Mouse (Mus musculus) midbrain, embryonic 10.5 days (tissue): Measurements from ENCODE around the gene Rundc3a. TPM values are rescaled to one million over a fixed set of nuclear protein-coding genes. Genes with fewer than 3 reads are reported as not detected.
"Not testable (repeated sequence)": the region's sequence is repeated elsewhere in the genome, so short reads cannot be mapped to it uniquely, and the experiment has no call there.

ENCODE experiments used
- DNase-seq: peaks from one replicate; pipeline ENCODE4 v3.0.0-alpha.2; 2017; ENCODE audit warnings: low spot score
- H3K27ac ChIP-seq: fragments of 300-500 bp; sonication (generic); replicated peaks from 2 replicates; pipeline ENCODE4 v1.5.1; 2016; ENCODE audit warnings: mild to moderate bottlenecking
- H3K27me3 ChIP-seq: fragments of 300-500 bp; sonication (generic); 2 replicates; pipeline ENCODE4 v1.6.1; 2016; ENCODE audit warnings: low read depth, mild to moderate bottlenecking; ENCODE audit not compliant: poor library complexity, severe bottlenecking
- H3K36me3 ChIP-seq: fragments of 300-500 bp; sonication (generic); 2 replicates; pipeline ENCODE4 v1.6.1; 2016; ENCODE audit warnings: mild to moderate bottlenecking, moderate library complexity
- H3K4me1 ChIP-seq: fragments of 300-500 bp; sonication (generic); 2 replicates; pipeline ENCODE4 v1.6.1; 2016
- H3K4me3 ChIP-seq: fragments of 300-500 bp; sonication (generic); 2 replicates; pipeline ENCODE4 v1.5.1; 2016; ENCODE audit warnings: mild to moderate bottlenecking, moderate library complexity
- H3K9me3 ChIP-seq: fragments of 300-500 bp; sonication (generic); replicated peaks from 2 replicates; pipeline ENCODE4 v1.6.1; 2016; ENCODE audit warnings: mild to moderate bottlenecking
- WGBS: fragments of 180-500 bp; shearing (Covaris S2); methylation state at CpG from one replicate; pipeline ENCODE4 v1.1.7; 2016; 5-methylcytosine and 5-hydroxymethylcytosine counted together
- polyA plus RNA-seq: library from polyadenylated mRNA; unstranded; fragments of >200 nt; fragmentation: Nextera tagmentation; extraction: Ambion mirVana; gene quantifications from 2 replicates; pipeline ENCODE4 v1.2.1, GENCODE M21; 2016

The Rundc3a gene
- polyA plus RNA-seq, 1 experiment from 2014 or later, result 21.5 TPM

- Histone ChIP-seq H3K4me3 (peak overlapping the region; percentile 82), H3K9me3 (no peaks in the 10 kb centered on the region), H3K27me3 (no peaks in the 10 kb centered on the region), H3K4me1 (peaks cover 52% of the 10 kb centered on the region), H3K36me3 (peaks cover 22% of the 10 kb centered on the region), H3K27ac (peak overlapping the region; percentile 91)
- peak; percentile 98 for DNase-seq
- WGBS, result under 1% methylated on average over 32 of the region's 32 CpGs
Measured at GRCm38 (mm10) chr11:102408344-102408876, 15.2 kb downstream of the Rundc3a start.

GRCm38 (mm10) chr11:102408888-102409794 lies 15.9 kb downstream of the Rundc3a start:
- peak overlapping the region; percentile 82 for H3K4me3 ChIP-seq
- peaks cover 52% of the 10 kb centered on the region for H3K4me1 ChIP-seq
- 44% methylated on average over 15 of the region's 15 CpGs for WGBS
- no peaks in the 10 kb centered on the region for H3K9me3 ChIP-seq
- DNase-seq, result no peak
- H3K36me3 ChIP-seq, result peaks cover 14% of the 10 kb centered on the region
- no peaks in the 10 kb centered on the region for H3K27me3 ChIP-seq
- H3K27ac ChIP-seq, result peak overlapping the region; percentile 91

- no peaks in the 10 kb centered on the region for H3K9me3 ChIP-seq
- no peak overlapping the region for H3K4me3 ChIP-seq
- H3K27ac ChIP-seq, result peak overlapping the region; percentile 28; the same call in 1 of the 2 replicates
- peaks cover 45% of the 10 kb centered on the region for H3K4me1 ChIP-seq
- DNase-seq, result no peak
- H3K27me3 ChIP-seq, result no peaks in the 10 kb centered on the region
- H3K36me3 ChIP-seq, result peaks cover 7% of the 10 kb centered on the region
- 84% methylated on average over 3 of the region's 3 CpGs for WGBS
Measured at GRCm38 (mm10) chr11:102409795-102410330, 16.7 kb downstream of the Rundc3a start.

- WGBS, result 88% methylated on average over 3 of the region's 3 CpGs
- not testable (repeated sequence) for H3K4me3 ChIP-seq, H3K27me3 ChIP-seq, DNase-seq, H3K36me3 ChIP-seq, H3K27ac ChIP-seq, H3K9me3 ChIP-seq
- H3K4me1 ChIP-seq, result peaks cover 40% of the 10 kb centered on the region
Measured at GRCm38 (mm10) chr11:102410345-102410744, 17.1 kb downstream of the Rundc3a start.

- Histone ChIP-seq H3K27ac (no peak overlapping the region), H3K36me3 (no peaks in the 10 kb centered on the region), H3K9me3 (no peaks in the 10 kb centered on the region), H3K4me1 (peaks cover 33% of the 10 kb centered on the region), H3K27me3 (no peaks in the 10 kb centered on the region), H3K4me3 (no peak overlapping the region)
- WGBS, result 86% methylated on average over 3 of the region's 3 CpGs
- no peak for DNase-seq
Measured at GRCm38 (mm10) chr11:102411061-102411460, 17.9 kb downstream of the Rundc3a start.

GRCm38 (mm10) chr11:102411704-102412103 lies 18.5 kb downstream of the Rundc3a start:
- DNase-seq, result peak; percentile 89
- Histone ChIP-seq H3K36me3 (no peaks in the 10 kb centered on the region), H3K4me1 (peaks cover 26% of the 10 kb centered on the region), H3K4me3 (0 out of 2 replicates have a peak overlapping the region, but pooled peaks have one; percentile 1), H3K9me3 (no peaks in the 10 kb centered on the region), H3K27ac (no peak overlapping the region), H3K27me3 (no peaks in the 10 kb centered on the region)
- 11% methylated on average over 11 of the region's 11 CpGs for WGBS

GRCm38 (mm10) chr11:102413059-102413458 lies 19.9 kb downstream of the Rundc3a start:
- H3K36me3 ChIP-seq, result no peaks in the 10 kb centered on the region
- H3K4me1 ChIP-seq, result peaks cover 17% of the 10 kb centered on the region
- no peak overlapping the region for H3K4me3 ChIP-seq
- H3K27me3 ChIP-seq, result no peaks in the 10 kb centered on the region
- 86% methylated on average over 8 of the region's 8 CpGs for WGBS
- no peak for DNase-seq
- H3K27ac ChIP-seq, result no peak overlapping the region
- H3K9me3 ChIP-seq, result no peaks in the 10 kb centered on the region

- Histone ChIP-seq H3K27me3 (no peaks in the 10 kb centered on the region), H3K36me3 (no peaks in the 10 kb centered on the region), H3K27ac (no peak overlapping the region), H3K4me1 (0 out of 2 replicates have a peak, but pooled peaks cover 3% of the 10 kb centered on the region), H3K4me3 (no peak overlapping the region), H3K9me3 (no peaks in the 10 kb centered on the region)
- DNase-seq, result no peak
- 75% methylated on average over 10 of the region's 10 CpGs for WGBS
Measured at GRCm38 (mm10) chr11:102415034-102415802, 22.0 kb downstream of the Rundc3a start.

GRCm38 (mm10) chr11:102417160-102417559 lies 24.0 kb downstream of the Rundc3a start:
- Histone ChIP-seq H3K9me3 (no peaks in the 10 kb centered on the region), H3K27ac (no peak overlapping the region), H3K27me3 (no peaks in the 10 kb centered on the region), H3K4me3 (no peak overlapping the region), H3K4me1 (no peaks in the 10 kb centered on the region), H3K36me3 (no peaks in the 10 kb centered on the region)
- WGBS, result 93% methylated on average over 1 of the region's 1 CpGs
- DNase-seq, result no peak

- Histone ChIP-seq H3K27ac (no peak overlapping the region), H3K4me3 (no peak overlapping the region), H3K4me1 (no peaks in the 10 kb centered on the region), H3K36me3 (no peaks in the 10 kb centered on the region), H3K9me3 (no peaks in the 10 kb centered on the region), H3K27me3 (no peaks in the 10 kb centered on the region)
- DNase-seq, result no peak
Measured at GRCm38 (mm10) chr11:102418887-102419286, 25.7 kb downstream of the Rundc3a start.

- Histone ChIP-seq H3K4me1 (no peaks in the 10 kb centered on the region), H3K4me3 (no peak overlapping the region), H3K36me3 (no peaks in the 10 kb centered on the region), H3K27me3 (no peaks in the 10 kb centered on the region), H3K27ac (no peak overlapping the region), H3K9me3 (no peaks in the 10 kb centered on the region)
- no peak for DNase-seq
- WGBS, result 62% methylated on average over 8 of the region's 8 CpGs
Measured at GRCm38 (mm10) chr11:102421559-102421958, 28.4 kb downstream of the Rundc3a start.

- no peaks in the 10 kb centered on the region for H3K9me3 ChIP-seq
- no peak for DNase-seq
- peaks cover 8% of the 10 kb centered on the region for H3K27me3 ChIP-seq
- no peaks in the 10 kb centered on the region for H3K36me3 ChIP-seq
- no peak overlapping the region for H3K4me3 ChIP-seq
- WGBS, result 81% methylated on average over 6 of the region's 6 CpGs
- no peak overlapping the region for H3K27ac ChIP-seq
- H3K4me1 ChIP-seq, result peaks cover 6% of the 10 kb centered on the region
Measured at GRCm38 (mm10) chr11:102424666-102425065, 31.5 kb downstream of the Rundc3a start.
